Mouse (Mus musculus): ENCODE results near the gene Atg10. TPM values are rescaled to one million over a fixed set of nuclear protein-coding genes. Genes with fewer than 3 reads are reported as not detected.

The Atg10 gene
- polyA plus RNA-seq, 1 experiment from 2014 or later, result 16.2 TPM

GRCm38 (mm10) chr13:91163292-91163691 lies 60.5 kb downstream of the Atg10 start:
- H3K36me3 ChIP-seq (ENCODE audit: control insufficient read depth, insufficient read depth, low read length), result no peaks in the 10 kb centered on the region
- DNase-seq (ENCODE audit: low spot score) (no peak), ATAC-seq (ENCODE audit: low FRiP score, low TSS enrichment) (no peak)
- H3K4me2 ChIP-seq (replicated peaks; ENCODE audit: low read depth), result no peak overlapping the region
- H3K27me3 ChIP-seq (ENCODE audit: control insufficient read depth, insufficient read depth, low read length), result no peaks in the 10 kb centered on the region
- TF ChIP-seq EP300 (optimal IDR thresholded peaks at IDR 0.05) (no peak), CTCF (IDR thresholded peaks at IDR 0.05; ENCODE audit: low read depth) (no peak)
- H3K9me3 ChIP-seq (ENCODE audit: control insufficient read depth, low read length), result no peaks in the 10 kb centered on the region
- 74% methylated on average over 4 of the region's 4 CpGs for WGBS
- peaks cover 4% of the 10 kb centered on the region; the same call in 1 of the 2 replicates for H3K4me1 ChIP-seq (replicated peaks; ENCODE audit: control insufficient read depth, insufficient read depth)
- H3K9ac ChIP-seq (ENCODE audit: low read length), result no peak overlapping the region
- H3K4me3 ChIP-seq (ENCODE audit: low read depth, low read length), result no peak overlapping the region
- H3K27ac ChIP-seq (replicated peaks), result no peak overlapping the region

GRCm38 (mm10) chr13:91162452-91162851 lies 61.3 kb downstream of the Atg10 start:
- H3K9ac ChIP-seq (ENCODE audit: low read length), result no peak overlapping the region
- no peaks in the 10 kb centered on the region for H3K27me3 ChIP-seq (ENCODE audit: control insufficient read depth, insufficient read depth, low read length)
- no peak overlapping the region for H3K4me2 ChIP-seq (replicated peaks; ENCODE audit: low read depth)
- H3K4me3 ChIP-seq (ENCODE audit: low read depth, low read length), result no peak overlapping the region
- DNase-seq (ENCODE audit: low spot score) (no peak), ATAC-seq (ENCODE audit: low FRiP score, low TSS enrichment) (no peak)
- no peaks in the 10 kb centered on the region for H3K9me3 ChIP-seq (ENCODE audit: control insufficient read depth, low read length)
- TF ChIP-seq EP300 (optimal IDR thresholded peaks at IDR 0.05) (no peak), CTCF (IDR thresholded peaks at IDR 0.05; ENCODE audit: low read depth) (no peak)
- WGBS, result 34% methylated on average over 5 of the region's 5 CpGs
- H3K27ac ChIP-seq (replicated peaks), result no peak overlapping the region
- no peaks in the 10 kb centered on the region for H3K36me3 ChIP-seq (ENCODE audit: control insufficient read depth, insufficient read depth, low read length)
- peaks cover 4% of the 10 kb centered on the region; the same call in 1 of the 2 replicates for H3K4me1 ChIP-seq (replicated peaks; ENCODE audit: control insufficient read depth, insufficient read depth)

- Histone ChIP-seq H3K9me3 (ENCODE audit: control insufficient read depth, low read length) (no peaks in the 10 kb centered on the region), H3K36me3 (ENCODE audit: control insufficient read depth, insufficient read depth, low read length) (no peaks in the 10 kb centered on the region), H3K4me1 (replicated peaks; ENCODE audit: control insufficient read depth, insufficient read depth) (peaks cover 2% of the 10 kb centered on the region; the same call in 1 of the 2 replicates), H3K27ac (replicated peaks) (no peak overlapping the region), H3K9ac (ENCODE audit: low read length) (no peak overlapping the region), H3K4me3 (ENCODE audit: low read depth, low read length) (no peak overlapping the region), H3K27me3 (ENCODE audit: control insufficient read depth, insufficient read depth, low read length) (no peaks in the 10 kb centered on the region), H3K4me2 (replicated peaks; ENCODE audit: low read depth) (no peak overlapping the region)
- ATAC-seq (ENCODE audit: low FRiP score, low TSS enrichment) (no peak), DNase-seq (ENCODE audit: low spot score) (no peak)
- 79% methylated on average over 3 of the region's 3 CpGs for WGBS
- no peak for TF ChIP-seq EP300 (optimal IDR thresholded peaks at IDR 0.05)
- no peak for TF ChIP-seq CTCF (IDR thresholded peaks at IDR 0.05; ENCODE audit: low read depth)
Measured at GRCm38 (mm10) chr13:91160616-91161015, 63.2 kb downstream of the Atg10 start.

GRCm38 (mm10) chr13:91159881-91160280 lies 63.9 kb downstream of the Atg10 start:
- H3K27ac ChIP-seq (replicated peaks), result no peak overlapping the region
- ATAC-seq (ENCODE audit: low FRiP score, low TSS enrichment) (no peak), DNase-seq (ENCODE audit: low spot score) (no peak)
- no peaks in the 10 kb centered on the region for H3K36me3 ChIP-seq (ENCODE audit: control insufficient read depth, insufficient read depth, low read length)
- no peak overlapping the region for H3K9ac ChIP-seq (ENCODE audit: low read length)
- no peaks in the 10 kb centered on the region for H3K27me3 ChIP-seq (ENCODE audit: control insufficient read depth, insufficient read depth, low read length)
- H3K9me3 ChIP-seq (ENCODE audit: control insufficient read depth, low read length), result no peaks in the 10 kb centered on the region
- H3K4me2 ChIP-seq (replicated peaks; ENCODE audit: low read depth), result no peak overlapping the region
- H3K4me3 ChIP-seq (ENCODE audit: low read depth, low read length), result no peak overlapping the region
- peaks cover 2% of the 10 kb centered on the region; the same call in 1 of the 2 replicates for H3K4me1 ChIP-seq (replicated peaks; ENCODE audit: control insufficient read depth, insufficient read depth)
- WGBS, result 76% methylated on average over 2 of the region's 2 CpGs
- TF ChIP-seq EP300 (optimal IDR thresholded peaks at IDR 0.05), result no peak
- no peak for TF ChIP-seq CTCF (IDR thresholded peaks at IDR 0.05; ENCODE audit: low read depth)

- Histone ChIP-seq H3K27me3 (ENCODE audit: control insufficient read depth, insufficient read depth, low read length) (no peaks in the 10 kb centered on the region), H3K4me1 (replicated peaks; ENCODE audit: control insufficient read depth, insufficient read depth) (peaks cover 2% of the 10 kb centered on the region; the same call in 1 of the 2 replicates), H3K27ac (replicated peaks) (no peak overlapping the region), H3K36me3 (ENCODE audit: control insufficient read depth, insufficient read depth, low read length) (no peaks in the 10 kb centered on the region), H3K9ac (ENCODE audit: low read length) (no peak overlapping the region), H3K4me2 (replicated peaks; ENCODE audit: low read depth) (no peak overlapping the region), H3K9me3 (ENCODE audit: control insufficient read depth, low read length) (no peaks in the 10 kb centered on the region), H3K4me3 (ENCODE audit: low read depth, low read length) (no peak overlapping the region)
- ATAC-seq (ENCODE audit: low FRiP score, low TSS enrichment) (no peak), DNase-seq (ENCODE audit: low spot score) (no peak)
- 90% methylated on average over 4 of the region's 4 CpGs for WGBS
- TF ChIP-seq CTCF (IDR thresholded peaks at IDR 0.05; ENCODE audit: low read depth), result no peak
Measured at GRCm38 (mm10) chr13:91157941-91158340, 65.8 kb downstream of the Atg10 start.

GRCm38 (mm10) chr13:91157429-91157828 lies 66.3 kb downstream of the Atg10 start:
- Histone ChIP-seq H3K9me3 (ENCODE audit: control insufficient read depth, low read length) (no peaks in the 10 kb centered on the region), H3K36me3 (ENCODE audit: control insufficient read depth, insufficient read depth, low read length) (no peaks in the 10 kb centered on the region), H3K27ac (replicated peaks) (no peak overlapping the region), H3K27me3 (ENCODE audit: control insufficient read depth, insufficient read depth, low read length) (no peaks in the 10 kb centered on the region), H3K9ac (ENCODE audit: low read length) (no peak overlapping the region), H3K4me1 (replicated peaks; ENCODE audit: control insufficient read depth, insufficient read depth) (peaks cover 1% of the 10 kb centered on the region; the same call in 1 of the 2 replicates), H3K4me3 (ENCODE audit: low read depth, low read length) (no peak overlapping the region), H3K4me2 (replicated peaks; ENCODE audit: low read depth) (no peak overlapping the region)
- ATAC-seq (ENCODE audit: low FRiP score, low TSS enrichment) (no peak), DNase-seq (ENCODE audit: low spot score) (no peak)
- TF ChIP-seq EP300 (optimal IDR thresholded peaks at IDR 0.05), result no peak
- no peak for TF ChIP-seq CTCF (IDR thresholded peaks at IDR 0.05; ENCODE audit: low read depth)

Data from stomach, postnatal 0 days (tissue).